Mouse (Mus musculus) CD4-positive, CD25-positive, alpha-beta regulatory T cell (primary cell): ENCODE data around the gene Zfp646. TPM values are rescaled to one million over a fixed set of nuclear protein-coding genes. Genes with fewer than 3 reads are reported as not detected.

Source experiments
- polyA plus RNA-seq: library from polyadenylated mRNA; unstranded; fragments of 100-300 nt; shearing (Covaris generic); gene quantifications from one replicate; pipeline ENCODE4 v1.2.1, GENCODE M21; 2017

Gene Zfp646
- 43.1 TPM for polyA plus RNA-seq

GRCm38 (mm10) chr7:127876041-127876466, at the start of gene Zfp646:
Gene Zfp646 (plus strand): TSS chr7:127876221.

GRCm38 (mm10) chr7:127876467-127877348, 687 bp downstream of the Zfp646 start, which contains the start of gene Zfp668:
Gene Zfp668 (minus strand): TSS chr7:127876828.

GRCm38 (mm10) chr7:127890798-127891197, 14.8 kb downstream of the Zfp646 start, which contains the start of gene Prss53:
Gene Prss53 (minus strand): TSS chr7:127890970.

DNA sequence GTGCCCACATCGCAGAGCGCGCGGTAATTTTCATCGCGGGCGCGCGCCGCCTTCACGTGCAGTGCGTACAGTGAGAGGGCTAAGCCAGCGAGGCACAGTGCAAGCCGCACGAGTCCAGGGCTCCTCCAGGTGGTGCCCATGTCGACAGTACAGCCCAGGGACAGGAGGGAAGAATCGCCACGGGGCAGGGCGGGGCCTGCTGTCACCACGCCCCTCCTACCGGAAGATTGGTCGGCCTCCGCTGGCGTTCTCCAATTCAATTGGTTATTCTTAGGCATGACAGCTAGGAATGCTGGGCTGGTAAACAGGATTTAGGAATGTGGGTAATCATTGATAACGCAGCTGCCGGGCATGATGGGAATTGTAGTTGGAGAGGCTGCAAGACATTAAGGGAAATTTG, 19.4 kb downstream of the Zfp646 start, which contains the start of the genes Gm21974 and Vkorc1:
Gene Gm21974 (minus strand): TSS at position 13 of the 400 bp plus-strand sequence.
Gene Vkorc1 (minus strand): TSS at position 176 of the 400 bp plus-strand sequence.

DNA sequence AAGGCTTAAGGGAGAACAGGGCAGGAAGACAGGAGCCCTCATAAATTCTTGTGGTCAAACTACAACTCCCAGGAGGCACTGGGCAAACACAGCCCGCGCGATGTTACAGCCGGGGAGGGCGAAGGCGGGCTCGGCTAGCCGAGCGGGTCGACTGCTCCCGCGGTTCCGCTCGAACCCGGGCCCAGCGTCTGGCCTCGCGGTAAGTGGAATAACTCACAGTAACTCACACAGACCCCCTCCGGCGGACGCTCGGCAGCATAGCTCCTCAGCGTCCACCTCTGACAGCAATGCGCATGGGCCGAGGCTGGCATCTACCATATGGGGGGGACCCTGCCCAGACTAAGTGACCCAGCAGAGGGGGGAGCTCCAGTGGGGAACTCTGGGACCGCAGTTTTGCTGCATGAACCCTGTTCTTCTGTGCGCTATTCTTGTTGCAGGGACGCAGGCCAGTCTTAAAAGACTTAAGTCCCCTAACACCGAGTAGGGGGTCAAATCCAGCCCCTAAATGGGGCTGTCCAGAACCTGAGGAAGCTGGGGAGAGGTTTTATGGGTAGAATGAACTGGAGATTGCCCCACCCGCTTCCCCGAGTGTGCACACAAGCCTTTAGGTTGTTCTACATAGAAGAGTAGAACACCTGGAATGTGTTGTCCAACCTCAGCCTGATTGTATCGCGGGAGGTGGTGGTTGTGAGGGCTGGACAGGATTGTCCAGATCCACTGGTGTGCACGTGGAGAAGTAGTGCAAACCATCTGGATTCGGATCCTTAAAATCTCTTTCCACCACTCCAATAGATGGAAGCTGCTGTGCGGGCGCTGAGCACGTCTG, 28.2 kb downstream of the Zfp646 start, which contains the start of gene Bckdk:
Gene Bckdk (plus strand): TSS at position 112 of the 826 bp plus-strand sequence.

DNA sequence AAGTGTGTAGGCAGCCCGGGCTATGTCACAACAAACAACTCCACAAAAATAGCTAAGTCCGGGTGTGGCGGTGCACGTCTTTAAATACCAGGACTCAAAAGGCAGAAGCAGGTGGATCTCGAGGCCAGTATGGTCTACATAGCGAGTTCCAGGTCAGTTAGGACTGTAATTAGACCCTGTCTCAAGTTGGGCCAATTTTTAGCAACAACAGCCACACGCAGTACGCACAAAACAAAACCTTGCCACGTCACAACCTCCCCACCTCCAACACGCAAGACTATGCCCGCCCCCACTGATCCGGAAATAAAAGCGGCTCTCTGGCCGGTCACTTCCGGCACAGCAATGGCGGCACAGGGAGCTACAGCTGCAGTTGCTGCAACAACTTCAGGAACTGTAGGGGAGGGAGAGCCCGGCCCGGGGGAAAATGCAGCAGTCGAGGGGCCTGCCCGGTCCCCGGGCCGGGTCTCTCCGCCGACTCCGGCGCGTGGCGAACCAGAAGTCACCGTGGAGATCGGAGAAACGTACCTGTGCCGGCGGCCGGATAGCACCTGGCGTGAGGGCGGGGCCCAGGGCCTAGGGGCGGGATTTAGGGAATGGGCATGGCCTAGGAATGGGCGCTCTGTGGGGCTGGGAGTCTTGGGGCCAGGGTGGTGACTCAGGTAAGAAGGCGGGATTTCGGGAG, 36.3 kb downstream of the Zfp646 start, which contains the start of gene Kat8:
Gene Kat8 (plus strand): TSS at position 327 of the 682 bp plus-strand sequence.

DNA sequence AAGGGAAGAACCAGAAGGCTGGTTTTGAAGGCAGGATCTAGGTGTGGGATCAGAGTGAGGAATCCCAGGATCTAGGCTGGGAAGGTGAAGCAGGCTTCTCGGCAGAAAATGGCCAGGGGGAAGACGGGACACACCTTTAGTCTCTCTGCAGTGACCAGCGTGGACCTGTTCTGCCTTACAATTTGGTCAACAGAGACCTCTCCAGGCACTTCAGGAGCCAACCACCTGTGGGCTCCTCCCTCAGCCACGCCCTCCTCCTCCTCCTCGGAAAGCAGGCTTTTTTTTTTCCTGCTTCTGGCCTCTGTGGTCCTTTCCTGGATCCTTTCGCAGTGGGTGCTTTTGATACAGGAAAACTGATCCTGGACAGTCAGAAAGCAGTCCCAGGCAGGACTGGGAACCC, 53.9 kb downstream of the Zfp646 start, which contains the start of gene Prss8:
Gene Prss8 (minus strand): TSS at position 182 of the 400 bp plus-strand sequence.

Other genes starting within 250 kb of the Zfp646 start
- 74.6 TPM for gene Bcl7c, start 167.3 kb upstream of the Zfp646 start, polyA plus RNA-seq
- gene Ctf1, start 163.5 kb upstream of the Zfp646 start, polyA plus RNA-seq: not detected
- not detected for gene Ctf2, start 144.1 kb upstream of the Zfp646 start, polyA plus RNA-seq
- 1.3 TPM for gene Fbxl19, start 131.7 kb upstream of the Zfp646 start, polyA plus RNA-seq
- 24.1 TPM for gene Orai3, start 106.4 kb upstream of the Zfp646 start, polyA plus RNA-seq
- gene Setd1a, start 99.6 kb upstream of the Zfp646 start, polyA plus RNA-seq: 3.5 TPM
- not detected for gene Gm49388, start 90.6 kb upstream of the Zfp646 start, polyA plus RNA-seq
- 2.4 TPM for gene Hsd3b7, start 75.6 kb upstream of the Zfp646 start, polyA plus RNA-seq
- 150 TPM for gene Stx4a, start 51.9 kb upstream of the Zfp646 start, polyA plus RNA-seq
- gene Stx1b, start 51.7 kb upstream of the Zfp646 start, polyA plus RNA-seq: not detected
- 21.8 TPM for gene Zfp668, start 607 bp downstream of the Zfp646 start, polyA plus RNA-seq
- gene Prss53, start 14.7 kb downstream of the Zfp646 start, polyA plus RNA-seq: 0.48 TPM
- not detected for gene Gm21974, start 19.2 kb downstream of the Zfp646 start, polyA plus RNA-seq
- 34.1 TPM for gene Vkorc1, start 19.4 kb downstream of the Zfp646 start, polyA plus RNA-seq
- gene Bckdk, start 27.9 kb downstream of the Zfp646 start, polyA plus RNA-seq: 68.1 TPM
- 46.5 TPM for gene Kat8, start 36.3 kb downstream of the Zfp646 start, polyA plus RNA-seq
- gene Prss8, start 53.9 kb downstream of the Zfp646 start, polyA plus RNA-seq: 0.11 TPM
- 4.2 TPM for gene Prss36, start 70.5 kb downstream of the Zfp646 start, polyA plus RNA-seq
- gene Fus, start 91.2 kb downstream of the Zfp646 start, polyA plus RNA-seq: 152 TPM
- gene Pycard, start 117.6 kb downstream of the Zfp646 start, polyA plus RNA-seq: 292 TPM
- not detected for gene Trim72, start 127.7 kb downstream of the Zfp646 start, polyA plus RNA-seq
- 0.92 TPM for gene Itgam, start 186.4 kb downstream of the Zfp646 start, polyA plus RNA-seq
- not detected for gene Gm49368, start 186.5 kb downstream of the Zfp646 start, polyA plus RNA-seq